Mouse (Mus musculus) T-helper 2 cell (primary cell): ENCODE measurements around the gene Pax1.

Experiments
- in situ Hi-C: fragments of 300-600 bp; cut with MboI, MseI; formaldehyde crosslinking; loops from one replicate; pipeline ENCODE4 v1.15.1; 2025; ENCODE audit warnings: high pct_unique_total_duplicates

Gene Pax1

DNA sequence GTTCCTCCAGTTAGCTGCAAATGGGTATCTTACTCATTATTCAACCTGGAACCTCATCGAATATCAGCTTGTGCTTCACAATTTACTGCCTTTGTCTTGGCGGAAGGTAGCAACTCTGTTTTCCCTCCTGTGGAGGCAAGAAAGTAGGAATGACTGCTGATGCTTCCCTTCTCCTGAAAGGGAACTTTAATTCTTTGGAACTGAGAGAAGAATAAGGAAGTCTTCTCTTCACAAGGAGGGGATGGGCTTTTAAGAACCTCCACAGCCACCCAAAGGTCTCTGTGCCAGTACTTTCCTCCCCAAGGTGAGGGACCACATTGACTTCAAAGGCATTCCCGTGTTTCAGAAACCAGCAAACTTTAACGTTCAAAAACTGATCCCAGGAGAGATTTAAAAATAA lies 10.1 kb downstream of the Pax1 start:
- in situ Hi-C loops = loop anchor here (25.0 kb wide), 1 partner anchor 665 kb away; the partner anchor contains the start of gene Foxa2

- in situ Hi-C loops = loop anchor here (25.0 kb wide), 1 partner anchor 664 kb away; the partner anchor contains the start of gene Foxa2
These were observed 11.4 kb downstream of the Pax1 start for GRCm38 (mm10) chr2:147372947-147373666.

DNA sequence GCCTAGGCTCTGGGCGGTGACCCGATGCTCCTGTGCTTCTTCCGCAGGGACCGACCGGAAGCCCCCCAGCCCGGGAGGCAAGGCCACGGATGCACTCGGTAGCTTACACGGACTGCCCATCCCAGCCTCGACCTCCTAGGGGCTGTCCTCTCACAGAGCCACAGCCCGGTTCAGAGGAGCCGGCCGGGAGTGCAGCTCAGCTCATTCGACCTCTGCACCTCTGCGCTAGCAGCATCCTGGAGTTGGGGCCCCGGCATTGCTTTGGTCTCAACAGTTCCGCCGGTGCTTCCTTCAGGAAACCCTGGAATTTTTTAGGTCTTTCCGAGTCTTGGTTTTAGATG lies 11.9 kb downstream of the Pax1 start:
- in situ Hi-C loops = loop anchor here (25.0 kb wide), 1 partner anchor 664 kb away; the partner anchor contains the start of gene Foxa2

- in situ Hi-C loops = loop anchor here (25.0 kb wide), 1 partner anchor 663 kb away; the partner anchor contains the start of gene Foxa2
These were observed 12.5 kb downstream of the Pax1 start for GRCm38 (mm10) chr2:147374245-147374644.

DNA sequence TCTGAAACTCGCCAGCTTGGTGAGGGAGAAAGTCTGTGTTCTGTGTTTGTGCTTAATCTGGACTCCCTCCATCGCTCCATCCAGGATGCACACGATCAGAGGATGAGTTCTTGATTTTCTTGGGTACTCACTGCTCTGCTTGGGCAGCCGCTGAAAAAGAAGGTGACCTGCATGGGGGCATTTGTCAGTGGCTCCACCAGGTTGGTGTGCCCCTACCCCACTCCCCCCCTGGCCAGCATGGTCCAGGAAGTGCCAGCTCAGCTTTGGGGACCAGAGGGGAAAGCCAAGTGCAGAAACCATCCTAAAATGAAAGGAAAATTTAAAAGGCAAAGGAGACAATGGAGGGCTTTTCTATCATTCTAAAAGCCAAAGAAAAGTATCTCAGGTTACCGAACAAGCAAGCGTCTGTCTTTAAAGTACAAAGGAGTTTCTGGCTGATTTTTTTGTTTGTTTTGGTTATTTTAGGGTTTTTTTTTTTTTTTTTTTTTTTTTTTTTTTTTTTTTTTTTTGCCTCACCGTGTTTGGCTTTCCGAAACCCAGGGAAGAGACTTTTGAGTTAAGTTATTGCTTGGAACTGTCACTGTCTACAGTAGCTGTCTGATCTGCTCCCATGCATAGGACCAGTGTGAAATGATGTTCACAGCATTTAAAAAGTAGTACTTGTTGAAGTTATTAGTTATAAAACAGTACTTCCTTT lies 13.4 kb downstream of the Pax1 start:
- in situ Hi-C loops = no loop called here

- in situ Hi-C loops = no loop called here
These were observed 17.2 kb downstream of the Pax1 start for GRCm38 (mm10) chr2:147378934-147379333.

- in situ Hi-C loops = loop anchor here (10.0 kb wide), 1 partner anchor 351 kb away; no protein-coding TSS in a partner anchor
These were observed 21.6 kb downstream of the Pax1 start for GRCm38 (mm10) chr2:147383373-147383772.

GRCm38 (mm10) chr2:147386949-147387348 lies 25.2 kb downstream of the Pax1 start:
- in situ Hi-C loops = loop anchor here (10.0 kb wide), 1 partner anchor 348 kb away; no protein-coding TSS in a partner anchor

DNA sequence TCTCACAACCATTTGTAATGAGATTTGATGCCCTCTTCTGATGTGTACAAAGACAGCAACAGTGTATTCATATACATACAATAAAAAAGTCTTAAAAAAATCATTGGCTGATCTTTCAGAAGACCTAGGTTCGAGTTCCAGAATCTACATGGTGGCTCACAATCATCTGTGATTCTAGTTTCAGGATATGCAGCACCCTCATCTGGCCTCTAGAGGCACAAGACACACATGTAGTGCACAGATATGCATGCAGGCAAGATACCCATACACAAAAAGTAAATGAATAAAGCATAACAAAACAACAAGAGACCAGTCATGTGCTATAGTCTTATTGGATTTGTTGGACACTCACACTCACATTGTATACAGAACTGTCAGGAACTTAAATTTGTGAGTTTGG lies 47.6 kb downstream of the Pax1 start:
- in situ Hi-C loops = no loop called here

DNA sequence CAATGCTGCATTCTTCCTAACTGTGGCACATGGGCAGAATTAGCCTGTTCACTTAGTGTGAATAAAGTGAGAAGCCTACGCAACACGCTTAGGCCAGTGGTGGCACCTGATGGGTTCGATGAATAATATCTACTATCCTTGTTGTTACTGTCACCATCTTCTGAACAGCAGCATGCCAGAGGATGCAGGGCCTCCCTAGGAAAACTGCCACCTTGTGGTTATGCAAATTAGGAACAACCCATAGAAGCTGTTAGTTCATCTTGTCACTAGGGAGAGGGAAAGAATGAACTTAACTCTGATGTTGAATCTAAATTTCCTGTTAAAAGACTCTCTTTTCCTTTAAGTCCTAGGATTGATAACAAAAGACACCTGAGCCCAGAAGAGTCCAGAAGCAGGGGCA lies 53.3 kb downstream of the Pax1 start:
- in situ Hi-C loops = no loop called here

DNA sequence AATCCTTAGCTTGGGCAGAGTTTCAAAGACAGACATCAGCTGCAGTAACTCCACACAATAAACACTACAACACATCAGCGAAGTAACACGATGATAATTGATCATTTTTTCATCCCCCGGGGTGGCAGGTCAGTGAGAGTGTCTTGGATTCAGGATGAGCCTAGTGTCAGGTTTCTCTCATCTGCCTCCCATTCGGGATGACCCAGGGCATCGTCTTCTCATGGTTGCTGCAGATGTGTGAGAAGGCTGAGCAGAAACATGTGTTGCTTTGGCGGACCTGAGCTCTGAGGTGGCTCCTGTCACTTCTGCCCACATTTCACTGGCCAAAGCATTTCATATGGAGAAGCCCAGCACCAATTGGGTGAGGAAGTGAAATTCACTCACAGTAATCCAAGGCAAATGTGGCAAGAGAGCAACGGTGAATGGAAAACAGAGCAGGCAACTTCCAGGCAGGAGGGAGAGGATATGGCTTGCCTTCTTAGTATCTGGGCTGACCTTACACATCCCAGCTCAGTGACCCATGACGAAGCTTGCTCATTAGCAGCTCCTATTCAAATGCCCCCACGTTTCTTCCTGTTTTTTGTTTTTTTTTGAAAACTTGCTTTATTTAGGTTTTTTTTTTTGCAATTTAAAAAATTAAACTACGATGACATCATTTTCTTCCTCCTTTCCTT lies 63.0 kb downstream of the Pax1 start:
- in situ Hi-C loops = loop anchor here (10.0 kb wide), 1 partner anchor 160 kb away; no protein-coding TSS in a partner anchor

DNA sequence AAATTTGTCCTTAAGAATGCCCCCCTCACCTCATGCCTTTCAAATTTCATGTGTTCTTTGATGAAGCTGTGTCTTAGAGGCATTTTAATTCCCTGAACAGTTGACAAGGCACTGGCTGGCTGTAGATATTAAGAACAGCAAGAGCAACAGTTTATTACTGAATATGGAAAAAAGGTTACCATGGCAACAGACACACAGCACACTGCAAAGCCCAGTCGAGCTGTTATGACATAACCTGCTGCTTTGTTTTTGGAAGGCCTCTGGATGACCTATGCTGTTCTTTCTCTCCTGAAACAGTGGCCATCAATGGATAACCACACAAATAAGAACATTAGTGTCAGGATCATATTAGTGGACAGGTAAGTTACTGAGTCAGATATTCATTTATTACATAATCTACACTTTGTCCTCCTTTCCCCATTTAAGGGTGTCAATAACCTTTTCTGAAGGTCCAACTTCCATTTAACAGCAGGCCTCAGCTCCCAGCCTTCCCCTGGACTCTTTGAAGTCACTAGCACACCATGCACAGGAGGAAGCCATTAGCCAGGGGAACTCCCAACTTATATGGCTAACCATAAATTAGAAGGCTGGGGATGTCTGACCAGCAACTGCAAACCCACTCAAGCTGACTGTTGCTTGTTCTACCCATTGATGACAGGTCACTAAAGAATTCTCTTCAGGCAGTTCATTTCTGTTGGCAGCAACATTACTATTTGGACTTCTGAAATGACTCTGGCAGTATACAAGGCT lies 68.1 kb downstream of the Pax1 start:
- in situ Hi-C loops = loop anchor here (10.0 kb wide), 2 partner anchors 165 to 655 kb away; no protein-coding TSS in a partner anchor

GRCm38 (mm10) chr2:147433120-147433519 lies 71.4 kb downstream of the Pax1 start:
- in situ Hi-C loops = loop anchor here (10.0 kb wide), 1 partner anchor 652 kb away; no protein-coding TSS in a partner anchor
